Mouse (Mus musculus): Measurements from ENCODE around the gene Fosl1. TPM values are rescaled to one million over a fixed set of nuclear protein-coding genes. Genes with fewer than 3 reads are reported as not detected.

Gene Fosl1
- polyA plus RNA-seq, 1 experiment from 2014 or later, result not detected

- H3K4me2 ChIP-seq (replicated peaks; ENCODE audit: low read depth, low read length), result peak overlapping the region; percentile 85; the same call in 1 of the 2 replicates
- H3K27me3 ChIP-seq (ENCODE audit: control insufficient read depth, insufficient read depth, low read length), result no peaks in the 10 kb centered on the region
- no peak overlapping the region for H3K4me3 ChIP-seq (ENCODE audit: low read depth, low read length)
- ATAC-seq (ENCODE audit: low FRiP score), result no peak
- peaks cover 17% of the 10 kb centered on the region for H3K4me1 ChIP-seq (replicated peaks; ENCODE audit: control insufficient read depth, insufficient read depth, low read length)
- no peaks in the 10 kb centered on the region for H3K9me3 ChIP-seq (ENCODE audit: control insufficient read depth, low read length)
- DNase-seq (ENCODE audit: low spot score), result no peak
- 70% methylated on average over 9 of the region's 9 CpGs for WGBS
- no peak overlapping the region for H3K9ac ChIP-seq (ENCODE audit: low read depth, low read length)
- peaks cover 5% of the 10 kb centered on the region; the same call in 1 of the 2 replicates for H3K36me3 ChIP-seq (ENCODE audit: control insufficient read depth, insufficient read depth, low read length)
- H3K27ac ChIP-seq (ENCODE audit: low read depth, low read length), result no peak overlapping the region
These were observed 24.4 kb upstream of the Fosl1 start for GRCm38 (mm10) chr19:5422895-5423443.

- Histone ChIP-seq H3K36me3 (ENCODE audit: control insufficient read depth, insufficient read depth, low read length) (peaks cover 5% of the 10 kb centered on the region; the same call in 1 of the 2 replicates), H3K4me1 (replicated peaks; ENCODE audit: control insufficient read depth, insufficient read depth, low read length) (peaks cover 17% of the 10 kb centered on the region), H3K4me2 (replicated peaks; ENCODE audit: low read depth, low read length) (peak overlapping the region; percentile 85), H3K4me3 (ENCODE audit: low read depth, low read length) (peak overlapping the region; percentile 85), H3K9ac (ENCODE audit: low read depth, low read length) (peak overlapping the region; percentile 73; the same call in 1 of the 2 replicates), H3K27me3 (ENCODE audit: control insufficient read depth, insufficient read depth, low read length) (no peaks in the 10 kb centered on the region), H3K27ac (ENCODE audit: low read depth, low read length) (no peak overlapping the region), H3K9me3 (ENCODE audit: control insufficient read depth, low read length) (no peaks in the 10 kb centered on the region)
- DNase-seq (ENCODE audit: low spot score) (no peak), ATAC-seq (ENCODE audit: low FRiP score) (no peak)
- 69% methylated on average over 12 of the region's 12 CpGs for WGBS
These were observed 23.8 kb upstream of the Fosl1 start for GRCm38 (mm10) chr19:5423561-5423960.

- H3K4me2 ChIP-seq (replicated peaks; ENCODE audit: low read depth, low read length), result peak overlapping the region; percentile 85
- H3K4me3 ChIP-seq (ENCODE audit: low read depth, low read length), result peak overlapping the region; percentile 85
- H3K4me1 ChIP-seq (replicated peaks; ENCODE audit: control insufficient read depth, insufficient read depth, low read length), result peaks cover 17% of the 10 kb centered on the region
- peaks cover 5% of the 10 kb centered on the region; the same call in 1 of the 2 replicates for H3K36me3 ChIP-seq (ENCODE audit: control insufficient read depth, insufficient read depth, low read length)
- H3K27me3 ChIP-seq (ENCODE audit: control insufficient read depth, insufficient read depth, low read length), result no peaks in the 10 kb centered on the region
- DNase-seq (ENCODE audit: low spot score) (peak; percentile 78), ATAC-seq (ENCODE audit: low FRiP score) (peak; percentile 76)
- under 1% methylated on average over 33 of the region's 48 CpGs for WGBS
- no peaks in the 10 kb centered on the region for H3K9me3 ChIP-seq (ENCODE audit: control insufficient read depth, low read length)
- H3K9ac ChIP-seq (ENCODE audit: low read depth, low read length), result peak overlapping the region; percentile 73
- H3K27ac ChIP-seq (ENCODE audit: low read depth, low read length), result peak overlapping the region; percentile 86
These were observed 23.1 kb upstream of the Fosl1 start for GRCm38 (mm10) chr19:5424092-5424781.

GRCm38 (mm10) chr19:5424782-5425741, 22.3 kb upstream of the Fosl1 start, which contains the start of the genes Drap1 and AI837181:
Drap1 (minus strand) TSS chr19:5424979.
AI837181 (plus strand) TSS chr19:5425144.
- Histone ChIP-seq H3K4me3 (ENCODE audit: low read depth, low read length) (peak within 1 kb of the TSS; percentile 85), H3K27me3 (ENCODE audit: control insufficient read depth, insufficient read depth, low read length) (no peaks in the 10 kb centered on the region), H3K9ac (ENCODE audit: low read depth, low read length) (peak within 1 kb of the TSS; percentile 87), H3K27ac (ENCODE audit: low read depth, low read length) (peak within 1 kb of the TSS; percentile 86), H3K9me3 (ENCODE audit: control insufficient read depth, low read length) (no peaks in the 10 kb centered on the region), H3K36me3 (ENCODE audit: control insufficient read depth, insufficient read depth, low read length) (peaks cover 5% of the 10 kb centered on the region; the same call in 1 of the 2 replicates), H3K4me1 (replicated peaks; ENCODE audit: control insufficient read depth, insufficient read depth, low read length) (peaks cover 17% of the 10 kb centered on the region), H3K4me2 (replicated peaks; ENCODE audit: low read depth, low read length) (peak within 1 kb of the TSS; percentile 85)
- WGBS, result under 1% methylated on average over 51 of the region's 87 CpGs
- peak; percentile 97 for DNase-seq (ENCODE audit: low spot score)
- ATAC-seq (ENCODE audit: low FRiP score), result peak; percentile 89

GRCm38 (mm10) chr19:5425906-5426565, 21.3 kb upstream of the Fosl1 start:
- Histone ChIP-seq H3K9ac (ENCODE audit: low read depth, low read length) (peak overlapping the region; percentile 87), H3K27ac (ENCODE audit: low read depth, low read length) (no peak overlapping the region), H3K4me2 (replicated peaks; ENCODE audit: low read depth, low read length) (peak overlapping the region; percentile 77), H3K4me3 (ENCODE audit: low read depth, low read length) (peak overlapping the region; percentile 85), H3K9me3 (ENCODE audit: control insufficient read depth, low read length) (no peaks in the 10 kb centered on the region), H3K27me3 (ENCODE audit: control insufficient read depth, insufficient read depth, low read length) (no peaks in the 10 kb centered on the region), H3K36me3 (ENCODE audit: control insufficient read depth, insufficient read depth, low read length) (peaks cover 4% of the 10 kb centered on the region; the same call in 1 of the 2 replicates), H3K4me1 (replicated peaks; ENCODE audit: control insufficient read depth, insufficient read depth, low read length) (peaks cover 17% of the 10 kb centered on the region)
- WGBS, result 92% methylated on average over 18 of the region's 18 CpGs
- DNase-seq (ENCODE audit: low spot score) (no peak), ATAC-seq (ENCODE audit: low FRiP score) (no peak)

- Histone ChIP-seq H3K9ac (ENCODE audit: low read depth, low read length) (no peak overlapping the region), H3K27ac (ENCODE audit: low read depth, low read length) (0 out of 2 replicates have a peak overlapping the region, but pooled peaks have one; percentile 36), H3K4me2 (replicated peaks; ENCODE audit: low read depth, low read length) (0 out of 2 replicates have a peak overlapping the region, but pooled peaks have one; percentile 21), H3K36me3 (ENCODE audit: control insufficient read depth, insufficient read depth, low read length) (peaks cover 2% of the 10 kb centered on the region; the same call in 1 of the 2 replicates), H3K27me3 (ENCODE audit: control insufficient read depth, insufficient read depth, low read length) (no peaks in the 10 kb centered on the region), H3K9me3 (ENCODE audit: control insufficient read depth, low read length) (no peaks in the 10 kb centered on the region), H3K4me3 (ENCODE audit: low read depth, low read length) (0 out of 2 replicates have a peak overlapping the region, but pooled peaks have one; percentile 85), H3K4me1 (replicated peaks; ENCODE audit: control insufficient read depth, insufficient read depth, low read length) (peaks cover 17% of the 10 kb centered on the region)
- ATAC-seq (ENCODE audit: low FRiP score), result no peak
- DNase-seq (ENCODE audit: low spot score), result no peak
- WGBS, result 93% methylated on average over 13 of the region's 13 CpGs
These were observed 20.6 kb upstream of the Fosl1 start for GRCm38 (mm10) chr19:5426640-5427290.

GRCm38 (mm10) chr19:5428083-5428482, 19.3 kb upstream of the Fosl1 start:
- Histone ChIP-seq H3K27me3 (ENCODE audit: control insufficient read depth, insufficient read depth, low read length) (no peaks in the 10 kb centered on the region), H3K27ac (ENCODE audit: low read depth, low read length) (no peak overlapping the region), H3K36me3 (ENCODE audit: control insufficient read depth, insufficient read depth, low read length) (no peaks in the 10 kb centered on the region), H3K4me1 (replicated peaks; ENCODE audit: control insufficient read depth, insufficient read depth, low read length) (peaks cover 15% of the 10 kb centered on the region), H3K4me2 (replicated peaks; ENCODE audit: low read depth, low read length) (no peak overlapping the region), H3K4me3 (ENCODE audit: low read depth, low read length) (no peak overlapping the region), H3K9me3 (ENCODE audit: control insufficient read depth, low read length) (no peaks in the 10 kb centered on the region), H3K9ac (ENCODE audit: low read depth, low read length) (no peak overlapping the region)
- 91% methylated on average over 2 of the region's 2 CpGs for WGBS
- DNase-seq (ENCODE audit: low spot score), result peak; percentile 43
- ATAC-seq (ENCODE audit: low FRiP score), result no peak

Data from hindbrain, embryonic 11.5 days (tissue).